Mouse (Mus musculus): ENCODE measurements around the gene Itgb2l. TPM values are rescaled to one million over a fixed set of nuclear protein-coding genes. Genes with fewer than 3 reads are reported as not detected.
"Not testable (repeated sequence)": the region's sequence is repeated elsewhere in the genome, so short reads cannot be mapped to it uniquely, and the experiment has no call there.

Itgb2l gene
- total and polyA plus RNA-seq, 2 experiments from 2014 or later = 1.3 TPM; not detected in 1

- DNase-seq (ENCODE audit: low spot score) (no peak), ATAC-seq (no peak)
- Histone ChIP-seq H3K9ac (replicated peaks; ENCODE audit: low read length) (no peak overlapping the region), H3K4me2 (ENCODE audit: low read depth, low read length) (no peak overlapping the region), H3K4me3 (ENCODE audit: low read length) (no peak overlapping the region), H3K9me3 (ENCODE audit: low read length) (no peaks in the 10 kb centered on the region), H3K27me3 (ENCODE audit: insufficient read depth, low read length) (no peaks in the 10 kb centered on the region), H3K4me1 (ENCODE audit: insufficient read depth, low read length) (no peaks in the 10 kb centered on the region), H3K27ac (no peak overlapping the region), H3K36me3 (ENCODE audit: insufficient read depth, low read length) (no peaks in the 10 kb centered on the region)
- no peak for TF ChIP-seq CTCF (IDR thresholded peaks at IDR 0.05; ENCODE audit: low read depth)
- 82% methylated on average over 5 of the region's 5 CpGs for WGBS
Observed at GRCm38 (mm10) chr16:96457612-96458011, 14.2 kb upstream of the Itgb2l start.

GRCm38 (mm10) chr16:96454086-96454485, 10.7 kb upstream of the Itgb2l start:
- H3K9ac ChIP-seq (replicated peaks; ENCODE audit: low read length) = no peak overlapping the region
- no peak overlapping the region for H3K27ac ChIP-seq
- ATAC-seq = no peak
- no peak for DNase-seq (ENCODE audit: low spot score)
- H3K4me2 ChIP-seq (ENCODE audit: low read depth, low read length) = no peak overlapping the region
- no peaks in the 10 kb centered on the region for H3K27me3 ChIP-seq (ENCODE audit: insufficient read depth, low read length)
- no peaks in the 10 kb centered on the region for H3K4me1 ChIP-seq (ENCODE audit: insufficient read depth, low read length)
- no peak overlapping the region for H3K4me3 ChIP-seq (ENCODE audit: low read length)
- no peaks in the 10 kb centered on the region for H3K9me3 ChIP-seq (ENCODE audit: low read length)
- no peak for TF ChIP-seq CTCF (IDR thresholded peaks at IDR 0.05; ENCODE audit: low read depth)
- H3K36me3 ChIP-seq (ENCODE audit: insufficient read depth, low read length) = no peaks in the 10 kb centered on the region

- not testable (repeated sequence) for H3K36me3 ChIP-seq (ENCODE audit: insufficient read depth, low read length); H3K27me3 ChIP-seq (ENCODE audit: insufficient read depth, low read length); H3K4me3 ChIP-seq (ENCODE audit: low read length); H3K4me1 ChIP-seq (ENCODE audit: insufficient read depth, low read length); H3K9me3 ChIP-seq (ENCODE audit: low read length); H3K9ac ChIP-seq (replicated peaks; ENCODE audit: low read length); DNase-seq (ENCODE audit: low spot score); ATAC-seq; H3K27ac ChIP-seq; H3K4me2 ChIP-seq (ENCODE audit: low read depth, low read length)
- WGBS = 85% methylated on average over 12 of the region's 16 CpGs
Observed at GRCm38 (mm10) chr16:96450871-96451270, 7.5 kb upstream of the Itgb2l start.

GRCm38 (mm10) chr16:96441826-96442225, 1.6 kb downstream of the Itgb2l start:
- WGBS = 93% methylated on average over 3 of the region's 3 CpGs
- ATAC-seq = no peak
- DNase-seq (ENCODE audit: low spot score) = no peak
- Histone ChIP-seq H3K27ac (no peak overlapping the region), H3K27me3 (ENCODE audit: insufficient read depth, low read length) (no peaks in the 10 kb centered on the region), H3K36me3 (ENCODE audit: insufficient read depth, low read length) (no peaks in the 10 kb centered on the region), H3K9me3 (ENCODE audit: low read length) (no peaks in the 10 kb centered on the region), H3K4me3 (ENCODE audit: low read length) (no peak overlapping the region), H3K4me2 (ENCODE audit: low read depth, low read length) (no peak overlapping the region), H3K9ac (replicated peaks; ENCODE audit: low read length) (no peak overlapping the region), H3K4me1 (ENCODE audit: insufficient read depth, low read length) (no peaks in the 10 kb centered on the region)
- TF ChIP-seq CTCF (IDR thresholded peaks at IDR 0.05; ENCODE audit: low read depth) = no peak

GRCm38 (mm10) chr16:96440871-96441270, 2.5 kb downstream of the Itgb2l start:
- WGBS = 58% methylated on average over 8 of the region's 8 CpGs
- DNase-seq (ENCODE audit: low spot score) (peak; percentile 39), ATAC-seq (peak; percentile 66)

GRCm38 (mm10) chr16:96439682-96440081, 3.7 kb downstream of the Itgb2l start:
- Histone ChIP-seq H3K27me3 (ENCODE audit: insufficient read depth, low read length) (no peaks in the 10 kb centered on the region), H3K27ac (no peak overlapping the region), H3K4me3 (ENCODE audit: low read length) (no peak overlapping the region), H3K4me1 (ENCODE audit: insufficient read depth, low read length) (no peaks in the 10 kb centered on the region), H3K9ac (replicated peaks; ENCODE audit: low read length) (no peak overlapping the region), H3K9me3 (ENCODE audit: low read length) (no peaks in the 10 kb centered on the region), H3K36me3 (ENCODE audit: insufficient read depth, low read length) (no peaks in the 10 kb centered on the region), H3K4me2 (ENCODE audit: low read depth, low read length) (no peak overlapping the region)
- DNase-seq (ENCODE audit: low spot score) (no peak), ATAC-seq (no peak)
- no peak for TF ChIP-seq CTCF (IDR thresholded peaks at IDR 0.05; ENCODE audit: low read depth)
- WGBS = 83% methylated on average over 4 of the region's 4 CpGs

More at GRCm38 (mm10) chr16:96440871-96441270, 2.5 kb downstream of the Itgb2l start:
- no peak for TF ChIP-seq CTCF (IDR thresholded peaks at IDR 0.05; ENCODE audit: low read depth)
- no peak overlapping the region for H3K27ac ChIP-seq
- H3K4me1 ChIP-seq (ENCODE audit: insufficient read depth, low read length) = no peaks in the 10 kb centered on the region
- H3K36me3 ChIP-seq (ENCODE audit: insufficient read depth, low read length) = no peaks in the 10 kb centered on the region
- H3K9me3 ChIP-seq (ENCODE audit: low read length) = no peaks in the 10 kb centered on the region
- H3K9ac ChIP-seq (replicated peaks; ENCODE audit: low read length) = no peak overlapping the region
- no peak overlapping the region for H3K4me2 ChIP-seq (ENCODE audit: low read depth, low read length)
- H3K27me3 ChIP-seq (ENCODE audit: insufficient read depth, low read length) = no peaks in the 10 kb centered on the region
- H3K4me3 ChIP-seq (ENCODE audit: low read length) = no peak overlapping the region

- Histone ChIP-seq H3K27me3 (ENCODE audit: insufficient read depth, low read length) (no peaks in the 10 kb centered on the region), H3K9me3 (ENCODE audit: low read length) (no peaks in the 10 kb centered on the region), H3K36me3 (ENCODE audit: insufficient read depth, low read length) (no peaks in the 10 kb centered on the region), H3K4me2 (ENCODE audit: low read depth, low read length) (no peak overlapping the region), H3K4me1 (ENCODE audit: insufficient read depth, low read length) (no peaks in the 10 kb centered on the region), H3K9ac (replicated peaks; ENCODE audit: low read length) (no peak overlapping the region), H3K27ac (no peak overlapping the region), H3K4me3 (ENCODE audit: low read length) (no peak overlapping the region)
- DNase-seq (ENCODE audit: low spot score) = no peak
- 85% methylated on average over 5 of the region's 5 CpGs for whole genome bisulfite sequencing
- TF ChIP-seq CTCF (IDR thresholded peaks at IDR 0.05; ENCODE audit: low read depth) = no peak
- ATAC-seq = no peak
Observed at GRCm38 (mm10) chr16:96438946-96439345, 4.5 kb downstream of the Itgb2l start.

Measured in hindbrain, postnatal 0 days (tissue).